Comparison of ENCODE assay signal across 16 mouse cellular contexts in the genomic region with DNA sequence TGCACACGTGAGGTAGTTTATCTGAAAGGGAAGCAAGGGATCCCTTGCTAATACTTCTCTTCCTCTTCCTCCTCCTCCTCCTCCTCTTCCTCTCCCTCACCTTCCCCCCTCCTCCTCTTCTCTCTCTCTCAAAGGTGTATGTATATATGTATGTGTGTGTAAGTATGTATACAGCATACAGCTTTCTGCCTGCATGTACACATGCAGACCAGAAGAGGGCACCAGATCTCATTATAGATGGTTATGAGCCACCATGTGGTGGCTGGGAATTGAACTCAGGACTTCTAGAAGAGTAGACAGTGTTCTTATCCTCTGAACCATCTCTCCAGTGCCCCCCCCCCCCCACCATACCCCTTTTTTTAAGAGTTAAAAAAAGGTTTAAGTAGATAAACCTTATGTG. TPM values are rescaled to one million over a fixed set of nuclear protein-coding genes. Genes with fewer than 3 reads are reported as not detected.
DNase-seq lines count a peak whose midpoint lies in the region; ATAC-seq lines count a peak whose summit lies in the region.
"Had no signal": no experiment of that assay in that cellular context is flagged by ENCODE, and none has a peak within 500 bp of the region (broad histone marks: within the 10 kb centered on the region; RNA-seq: fewer than 3 reads in every experiment).

No protein-coding gene starts in this region.

- no peak overlapping the region for H3K4me3 ChIP-seq in intestine, embryonic 14.5 days (ENCODE audit: low read depth, low read length)
- no peak overlapping the region for H3K4me3 ChIP-seq in intestine, embryonic 16.5 days (ENCODE audit: low read length)
- no peak overlapping the region for H3K4me3 ChIP-seq in midbrain, embryonic 11.5 days (ENCODE audit: low read depth, low read length)
- no peak overlapping the region for H3K4me3 ChIP-seq in midbrain, embryonic 13.5 days (replicated peaks)
- H3K4me3 ChIP-seq: forebrain, embryonic 10.5 days; liver, embryonic 13.5 days had no signal

- 94% methylated on average over 1 of the region's 1 CpGs for WGBS in intestine, embryonic 14.5 days
- WGBS in intestine, embryonic 16.5 days: 83% methylated on average over 1 of the region's 1 CpGs
- WGBS in midbrain, embryonic 11.5 days: 100% methylated on average over 1 of the region's 1 CpGs
- WGBS in midbrain, embryonic 13.5 days: 97% methylated on average over 1 of the region's 1 CpGs

- no peaks in the 10 kb centered on the region for H3K36me3 ChIP-seq in intestine, embryonic 14.5 days (ENCODE audit: control insufficient read depth, insufficient read depth, low read length)
- no peaks in the 10 kb centered on the region for H3K36me3 ChIP-seq in intestine, embryonic 16.5 days (ENCODE audit: control insufficient read depth, insufficient read depth, low read length)
- H3K36me3 ChIP-seq in midbrain, embryonic 11.5 days (ENCODE audit: control insufficient read depth, insufficient read depth, low read length): no peaks in the 10 kb centered on the region
- H3K36me3 ChIP-seq in midbrain, embryonic 13.5 days: no peaks in the 10 kb centered on the region
- H3K36me3 ChIP-seq: forebrain, embryonic 10.5 days; liver, embryonic 13.5 days had no signal

- no peak overlapping the region for H3K27ac ChIP-seq in intestine, embryonic 14.5 days (ENCODE audit: low read depth)
- H3K27ac ChIP-seq in intestine, embryonic 16.5 days (ENCODE audit: low read length): no peak overlapping the region
- H3K27ac ChIP-seq in midbrain, embryonic 11.5 days (ENCODE audit: low read depth, low read length): no peak overlapping the region
- no peak overlapping the region for H3K27ac ChIP-seq in midbrain, embryonic 13.5 days
- H3K27ac ChIP-seq: forebrain, embryonic 10.5 days; liver, embryonic 13.5 days had no signal

- DNase-seq in intestine, embryonic 14.5 days (ENCODE audit: low spot score): peak; percentile 12
- DNase-seq in midbrain, embryonic 11.5 days (ENCODE audit: low spot score, missing footprints): peak; percentile 23
- DNase-seq in ZHBTc4 (ENCODE audit: low read depth, low spot score): peak; percentile 24
- DNase-seq in cerebellum, adult 11 months: no peak
- DNase-seq in urinary bladder, postnatal 4 days (ENCODE audit: low spot score in 2 of 2): no peak
- DNase-seq: adrenal gland, adult 2 months; cerebellum, adult 18-20 months; kidney, postnatal 14 days; liver, embryonic 13.5 days; lung, postnatal 4 days; midbrain, embryonic 14.5 days; right cerebral cortex, postnatal 25 days; thymus, postnatal 4 days had no signal

- H3K9me3 ChIP-seq in intestine, embryonic 14.5 days (ENCODE audit: control insufficient read depth, low read length): no peaks in the 10 kb centered on the region
- H3K9me3 ChIP-seq in intestine, embryonic 16.5 days (ENCODE audit: control insufficient read depth, low read length): no peaks in the 10 kb centered on the region
- no peaks in the 10 kb centered on the region for H3K9me3 ChIP-seq in midbrain, embryonic 11.5 days (ENCODE audit: control insufficient read depth, low read length)
- no peaks in the 10 kb centered on the region for H3K9me3 ChIP-seq in midbrain, embryonic 13.5 days
- H3K9me3 ChIP-seq: forebrain, embryonic 10.5 days; liver, embryonic 13.5 days had no signal

- H3K9ac ChIP-seq in intestine, embryonic 14.5 days (ENCODE audit: low read length): no peak overlapping the region
- no peak overlapping the region for H3K9ac ChIP-seq in intestine, embryonic 16.5 days (ENCODE audit: low read depth, low read length)
- no peak overlapping the region for H3K9ac ChIP-seq in midbrain, embryonic 11.5 days (ENCODE audit: low read length)
- no peak overlapping the region for H3K9ac ChIP-seq in midbrain, embryonic 13.5 days (replicated peaks)
- H3K9ac ChIP-seq: liver, embryonic 13.5 days had no signal

- H3K4me2 ChIP-seq in intestine, embryonic 14.5 days (ENCODE audit: low read length): no peak overlapping the region
- no peak overlapping the region for H3K4me2 ChIP-seq in intestine, embryonic 16.5 days (ENCODE audit: low read depth, low read length)
- no peak overlapping the region for H3K4me2 ChIP-seq in midbrain, embryonic 11.5 days
- H3K4me2 ChIP-seq in midbrain, embryonic 13.5 days (replicated peaks): no peak overlapping the region
- H3K4me2 ChIP-seq: liver, embryonic 13.5 days had no signal

- ATAC-seq in intestine, embryonic 14.5 days (replicated peaks; ENCODE audit: low FRiP score, low TSS enrichment, low read depth): no peak
- no peak for ATAC-seq in intestine, embryonic 16.5 days
- ATAC-seq in midbrain, embryonic 11.5 days (ENCODE audit: low FRiP score): no peak
- ATAC-seq in midbrain, embryonic 13.5 days: no peak

- H3K27me3 ChIP-seq in intestine, embryonic 14.5 days (replicated peaks; ENCODE audit: control insufficient read depth, insufficient read depth, low read length): no peaks in the 10 kb centered on the region
- no peaks in the 10 kb centered on the region for H3K27me3 ChIP-seq in intestine, embryonic 16.5 days (replicated peaks; ENCODE audit: control insufficient read depth, insufficient read depth, low read length)
- H3K27me3 ChIP-seq in midbrain, embryonic 11.5 days (ENCODE audit: control insufficient read depth, insufficient read depth, low read length): no peaks in the 10 kb centered on the region
- peaks cover 3% of the 10 kb centered on the region; the same call in 1 of the 2 replicates for H3K27me3 ChIP-seq in midbrain, embryonic 13.5 days
- H3K27me3 ChIP-seq: liver, embryonic 13.5 days had no signal

- no peaks in the 10 kb centered on the region for H3K4me1 ChIP-seq in intestine, embryonic 14.5 days (replicated peaks; ENCODE audit: control insufficient read depth, insufficient read depth, low read length)
- no peaks in the 10 kb centered on the region for H3K4me1 ChIP-seq in intestine, embryonic 16.5 days (ENCODE audit: control insufficient read depth, insufficient read depth, low read length)
- peaks cover 6% of the 10 kb centered on the region for H3K4me1 ChIP-seq in midbrain, embryonic 11.5 days (ENCODE audit: control insufficient read depth, insufficient read depth, low read length)
- H3K4me1 ChIP-seq in midbrain, embryonic 13.5 days (replicated peaks): peaks cover 10% of the 10 kb centered on the region

RNA-seq across cellular contexts. Expression of a gene that starts 40.0 kb away (rescaled TPM):
- 536 and 581 TPM in 2 replicates for polyA plus RNA-seq in intestine, embryonic 14.5 days (2014; fragmentation: Nextera tagmentation; extraction: Ambion mirVana)
- polyA plus RNA-seq in intestine, embryonic 16.5 days (2015; fragmentation: Nextera tagmentation; extraction: Ambion mirVana): 485 and 503 TPM in 2 replicates
- polyA plus RNA-seq in midbrain, embryonic 11.5 days (2014; fragmentation: Nextera tagmentation; extraction: Ambion mirVana): 375 and 403 TPM in 2 replicates
- 141 and 154 TPM in 2 replicates for polyA plus RNA-seq in midbrain, embryonic 13.5 days (2015; fragmentation: Nextera tagmentation; extraction: Ambion mirVana)

RNA-seq across cellular contexts. Expression of a gene that starts 40.2 kb away (rescaled TPM):
- polyA plus RNA-seq in intestine, embryonic 14.5 days (2014; fragmentation: Nextera tagmentation; extraction: Ambion mirVana): 18.5 and 20.1 TPM in 2 replicates
- polyA plus RNA-seq in intestine, embryonic 16.5 days (2015; fragmentation: Nextera tagmentation; extraction: Ambion mirVana): 10.6 and 10.8 TPM in 2 replicates
- 1.3 and 1.4 TPM in 2 replicates for polyA plus RNA-seq in midbrain, embryonic 11.5 days (2014; fragmentation: Nextera tagmentation; extraction: Ambion mirVana)
- 1.2 and 1.3 TPM in 2 replicates for polyA plus RNA-seq in midbrain, embryonic 13.5 days (2015; fragmentation: Nextera tagmentation; extraction: Ambion mirVana)

Comparison
In these comparisons a context has a peak if more than half of its experiments do, and no peak if none do; other contexts are left out.
1. DNase-seq: peak in intestine, embryonic 14.5 days (single experiment), midbrain, embryonic 11.5 days (single experiment) and ZHBTc4 (single experiment); none in cerebellum, adult 11 months (single experiment) and urinary bladder, postnatal 4 days (0 of 2).